Mouse (Mus musculus): ENCODE data around the gene Rgs7. TPM values are rescaled to one million over a fixed set of nuclear protein-coding genes. Genes with fewer than 3 reads are reported as not detected.

The Rgs7 gene
- polyA plus RNA-seq, 1 experiment from 2014 or later = 0.33 TPM

DNA sequence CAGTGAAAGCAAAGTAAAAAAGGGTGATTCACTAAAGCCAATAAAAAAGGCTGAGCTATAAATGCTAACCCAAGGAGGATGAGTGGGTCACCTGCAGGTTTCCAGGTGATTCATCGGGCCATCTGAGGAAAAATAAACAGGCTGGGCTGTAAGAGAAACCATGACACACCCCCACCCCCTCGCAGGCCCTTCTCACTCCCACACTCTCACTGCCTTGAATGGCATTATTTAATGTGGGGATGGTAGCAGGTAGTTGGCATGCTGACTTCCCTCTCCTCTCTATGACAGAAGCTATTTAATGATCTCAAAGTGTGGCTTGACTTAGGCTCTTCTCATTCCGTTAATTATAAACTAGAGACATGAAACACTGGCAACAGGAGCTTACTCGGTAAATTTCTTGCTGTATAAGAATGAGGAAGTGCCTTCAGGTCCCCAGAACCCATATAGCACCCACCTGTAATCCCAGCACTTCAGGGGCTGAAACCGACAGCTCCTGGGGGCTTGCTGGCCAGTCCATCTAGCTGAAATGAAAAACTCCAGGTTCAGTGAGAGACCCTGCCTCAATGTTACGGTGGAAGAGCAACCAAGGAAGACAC, 38.2 kb downstream of the Rgs7 start:
- Histone ChIP-seq H3K36me3 (ENCODE audit: control insufficient read depth, insufficient read depth, low read length) (no peaks in the 10 kb centered on the region), H3K27me3 (ENCODE audit: control insufficient read depth, insufficient read depth, low read length) (no peaks in the 10 kb centered on the region), H3K4me3 (ENCODE audit: low read depth, low read length) (no peak overlapping the region), H3K4me1 (ENCODE audit: control insufficient read depth, insufficient read depth, low read length) (no peaks in the 10 kb centered on the region), H3K4me2 (ENCODE audit: low read depth, severe bottlenecking) (no peak overlapping the region), H3K9ac (ENCODE audit: low read length) (no peak overlapping the region), H3K9me3 (ENCODE audit: control insufficient read depth, low read length) (no peaks in the 10 kb centered on the region), H3K27ac (replicated peaks; ENCODE audit: low read depth, low read length) (no peak overlapping the region)
- ATAC-seq (ENCODE audit: insufficient number of reproducible peaks, low FRiP score, low TSS enrichment, low read depth) = no peak
- 85% methylated on average over 6 of the region's 6 CpGs for WGBS
- DNase-seq (ENCODE audit: low spot score) = no peak

DNA sequence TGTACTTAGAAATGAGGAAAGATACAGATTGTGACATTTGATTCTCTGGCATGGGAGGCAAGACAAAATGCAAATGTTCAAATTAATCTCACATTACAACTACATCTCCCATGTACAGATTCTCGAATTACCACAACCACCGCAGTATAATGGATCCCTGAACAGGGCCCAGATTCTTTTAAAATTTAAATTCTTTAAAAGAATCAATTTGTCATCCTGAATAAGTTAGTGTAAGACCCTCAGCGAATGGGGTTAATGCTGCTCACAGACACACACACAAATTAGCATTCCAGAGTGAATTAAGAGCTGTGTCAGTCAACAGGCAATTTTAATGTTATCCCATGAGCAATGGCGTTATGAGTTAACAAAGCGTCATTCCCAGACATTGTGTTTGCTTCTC, 44.3 kb downstream of the Rgs7 start:
- no peaks in the 10 kb centered on the region for H3K36me3 ChIP-seq (ENCODE audit: control insufficient read depth, insufficient read depth, low read length)
- H3K27ac ChIP-seq (replicated peaks; ENCODE audit: low read depth, low read length) = no peak overlapping the region
- WGBS = 74% methylated on average over 5 of the region's 5 CpGs
- H3K4me1 ChIP-seq (ENCODE audit: control insufficient read depth, insufficient read depth, low read length) = no peaks in the 10 kb centered on the region
- H3K9me3 ChIP-seq (ENCODE audit: control insufficient read depth, low read length) = no peaks in the 10 kb centered on the region
- H3K9ac ChIP-seq (ENCODE audit: low read length) = no peak overlapping the region
- DNase-seq (ENCODE audit: low spot score) (no peak), ATAC-seq (ENCODE audit: insufficient number of reproducible peaks, low FRiP score, low TSS enrichment, low read depth) (no peak)
- no peaks in the 10 kb centered on the region for H3K27me3 ChIP-seq (ENCODE audit: control insufficient read depth, insufficient read depth, low read length)
- no peak overlapping the region for H3K4me3 ChIP-seq (ENCODE audit: low read depth, low read length)
- no peak overlapping the region for H3K4me2 ChIP-seq (ENCODE audit: low read depth, severe bottlenecking)

DNA sequence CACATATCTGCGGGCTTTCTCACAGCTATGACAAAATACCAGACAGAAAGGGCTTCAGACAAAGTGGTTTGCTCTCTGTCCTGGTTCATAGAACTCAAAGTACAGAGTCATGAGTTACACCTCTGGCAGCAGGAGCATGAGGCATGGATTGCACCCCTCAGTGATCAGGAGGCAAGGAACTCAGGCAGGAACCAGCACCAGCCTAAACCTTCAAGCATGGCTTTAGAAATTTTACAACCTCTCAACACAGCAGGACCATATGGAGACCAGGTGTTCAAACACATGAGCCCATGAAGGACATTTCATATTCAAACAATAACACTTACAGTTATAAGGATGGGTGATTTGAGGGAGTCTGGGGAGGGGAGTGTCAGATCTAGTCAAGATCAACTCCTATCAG, 49.4 kb downstream of the Rgs7 start:
- DNase-seq (ENCODE audit: low spot score) = no peak
- 88% methylated on average over 1 of the region's 1 CpGs for WGBS

DNA sequence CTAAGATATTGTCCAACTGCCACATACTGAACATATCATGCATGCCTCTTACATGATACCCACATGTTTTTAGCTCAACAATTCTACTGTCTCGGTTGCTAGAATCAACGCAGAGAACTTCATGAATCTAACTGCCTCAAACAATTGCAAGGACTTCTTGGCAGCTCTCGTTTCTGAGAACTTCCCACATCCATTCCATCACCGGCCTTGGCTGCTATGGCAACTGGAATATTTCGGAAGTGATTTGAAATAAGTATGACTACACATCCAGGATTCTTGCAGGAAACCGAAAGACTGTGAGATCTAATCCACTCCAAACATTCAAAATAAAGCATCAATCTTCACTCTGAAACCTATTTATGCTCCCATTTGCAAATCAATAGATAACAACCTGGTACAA, 50.3 kb downstream of the Rgs7 start:
- H3K9ac ChIP-seq (ENCODE audit: low read length) = no peak overlapping the region
- no peaks in the 10 kb centered on the region for H3K36me3 ChIP-seq (ENCODE audit: control insufficient read depth, insufficient read depth, low read length)
- H3K4me2 ChIP-seq (ENCODE audit: low read depth, severe bottlenecking) = no peak overlapping the region
- H3K27ac ChIP-seq (replicated peaks; ENCODE audit: low read depth, low read length) = no peak overlapping the region
- ATAC-seq (ENCODE audit: insufficient number of reproducible peaks, low FRiP score, low TSS enrichment, low read depth) (no peak), DNase-seq (ENCODE audit: low spot score) (no peak)
- H3K27me3 ChIP-seq (ENCODE audit: control insufficient read depth, insufficient read depth, low read length) = no peaks in the 10 kb centered on the region
- WGBS = 88% methylated on average over 6 of the region's 6 CpGs
- H3K9me3 ChIP-seq (ENCODE audit: control insufficient read depth, low read length) = no peaks in the 10 kb centered on the region
- H3K4me1 ChIP-seq (ENCODE audit: control insufficient read depth, insufficient read depth, low read length) = no peaks in the 10 kb centered on the region
- H3K4me3 ChIP-seq (ENCODE audit: low read depth, low read length) = no peak overlapping the region

More for the DNA sequence above, 49.4 kb downstream of the Rgs7 start:
- Histone ChIP-seq H3K9me3 (ENCODE audit: control insufficient read depth, low read length) (no peaks in the 10 kb centered on the region), H3K36me3 (ENCODE audit: control insufficient read depth, insufficient read depth, low read length) (no peaks in the 10 kb centered on the region), H3K4me1 (ENCODE audit: control insufficient read depth, insufficient read depth, low read length) (no peaks in the 10 kb centered on the region), H3K4me2 (ENCODE audit: low read depth, severe bottlenecking) (no peak overlapping the region), H3K27me3 (ENCODE audit: control insufficient read depth, insufficient read depth, low read length) (no peaks in the 10 kb centered on the region), H3K9ac (ENCODE audit: low read length) (no peak overlapping the region), H3K4me3 (ENCODE audit: low read depth, low read length) (no peak overlapping the region), H3K27ac (replicated peaks; ENCODE audit: low read depth, low read length) (no peak overlapping the region)
- no peak for ATAC-seq (ENCODE audit: insufficient number of reproducible peaks, low FRiP score, low TSS enrichment, low read depth)

DNA sequence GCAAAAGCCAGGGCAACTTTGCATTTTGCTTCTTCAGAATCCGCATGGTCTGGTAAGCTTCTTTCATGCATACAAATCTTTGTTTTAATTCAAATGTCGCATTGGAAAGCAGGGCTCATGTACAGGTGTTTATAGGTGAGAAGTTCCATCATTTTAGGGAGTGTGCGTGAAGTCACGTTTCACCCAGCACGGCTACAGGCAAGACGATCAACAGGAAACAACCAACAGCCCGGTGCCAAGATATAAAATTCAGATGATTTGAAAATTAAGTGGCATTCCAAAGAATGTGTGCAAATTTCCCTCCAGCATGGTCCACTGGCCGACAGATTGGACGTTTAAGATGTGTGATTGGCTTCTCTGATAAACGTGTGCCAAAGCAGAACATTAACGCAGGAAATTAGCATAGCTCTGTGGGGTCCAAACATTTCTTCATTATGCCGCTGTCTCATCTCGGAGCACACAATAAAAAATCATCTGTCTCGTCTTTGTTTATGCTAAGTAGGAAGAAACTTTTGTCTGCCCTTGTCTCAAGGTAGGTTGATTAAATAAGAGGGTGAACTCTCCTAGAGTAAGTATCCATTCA, 58.6 kb downstream of the Rgs7 start:
- Histone ChIP-seq H3K27ac (replicated peaks; ENCODE audit: low read depth, low read length) (no peak overlapping the region), H3K9me3 (ENCODE audit: control insufficient read depth, low read length) (no peaks in the 10 kb centered on the region), H3K4me1 (ENCODE audit: control insufficient read depth, insufficient read depth, low read length) (no peaks in the 10 kb centered on the region), H3K36me3 (ENCODE audit: control insufficient read depth, insufficient read depth, low read length) (no peaks in the 10 kb centered on the region), H3K27me3 (ENCODE audit: control insufficient read depth, insufficient read depth, low read length) (no peaks in the 10 kb centered on the region), H3K9ac (ENCODE audit: low read length) (no peak overlapping the region), H3K4me3 (ENCODE audit: low read depth, low read length) (no peak overlapping the region), H3K4me2 (ENCODE audit: low read depth, severe bottlenecking) (no peak overlapping the region)
- no peak for ATAC-seq (ENCODE audit: insufficient number of reproducible peaks, low FRiP score, low TSS enrichment, low read depth)
- 90% methylated on average over 14 of the region's 14 CpGs for WGBS
- no peak for DNase-seq (ENCODE audit: low spot score)

DNA sequence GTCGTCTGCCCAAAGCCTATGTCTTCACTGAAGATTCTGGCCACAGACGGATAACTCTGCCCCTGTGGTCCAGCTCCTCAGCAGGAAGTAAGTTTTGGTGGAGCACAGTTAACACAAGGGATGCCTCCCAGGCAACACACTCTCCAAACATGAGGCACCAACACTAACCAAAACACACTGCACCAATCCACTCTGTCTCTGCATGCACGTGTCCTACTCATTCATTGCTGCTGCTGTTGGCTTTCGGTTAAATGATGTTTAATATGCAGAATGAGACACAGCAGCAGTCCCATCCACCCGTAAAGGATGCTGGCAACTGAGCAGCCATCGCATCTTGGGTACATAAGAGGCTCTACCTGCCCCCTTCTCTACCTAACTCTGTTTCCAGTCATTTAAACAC, 59.2 kb downstream of the Rgs7 start:
- no peak for ATAC-seq (ENCODE audit: insufficient number of reproducible peaks, low FRiP score, low TSS enrichment, low read depth)
- no peak for DNase-seq (ENCODE audit: low spot score)
- H3K36me3 ChIP-seq (ENCODE audit: control insufficient read depth, insufficient read depth, low read length) = no peaks in the 10 kb centered on the region
- H3K9me3 ChIP-seq (ENCODE audit: control insufficient read depth, low read length) = no peaks in the 10 kb centered on the region
- H3K9ac ChIP-seq (ENCODE audit: low read length) = no peak overlapping the region
- no peaks in the 10 kb centered on the region for H3K4me1 ChIP-seq (ENCODE audit: control insufficient read depth, insufficient read depth, low read length)
- no peaks in the 10 kb centered on the region for H3K27me3 ChIP-seq (ENCODE audit: control insufficient read depth, insufficient read depth, low read length)
- WGBS = 88% methylated on average over 6 of the region's 6 CpGs
- no peak overlapping the region for H3K27ac ChIP-seq (replicated peaks; ENCODE audit: low read depth, low read length)
- H3K4me2 ChIP-seq (ENCODE audit: low read depth, severe bottlenecking) = no peak overlapping the region
- no peak overlapping the region for H3K4me3 ChIP-seq (ENCODE audit: low read depth, low read length)

DNA sequence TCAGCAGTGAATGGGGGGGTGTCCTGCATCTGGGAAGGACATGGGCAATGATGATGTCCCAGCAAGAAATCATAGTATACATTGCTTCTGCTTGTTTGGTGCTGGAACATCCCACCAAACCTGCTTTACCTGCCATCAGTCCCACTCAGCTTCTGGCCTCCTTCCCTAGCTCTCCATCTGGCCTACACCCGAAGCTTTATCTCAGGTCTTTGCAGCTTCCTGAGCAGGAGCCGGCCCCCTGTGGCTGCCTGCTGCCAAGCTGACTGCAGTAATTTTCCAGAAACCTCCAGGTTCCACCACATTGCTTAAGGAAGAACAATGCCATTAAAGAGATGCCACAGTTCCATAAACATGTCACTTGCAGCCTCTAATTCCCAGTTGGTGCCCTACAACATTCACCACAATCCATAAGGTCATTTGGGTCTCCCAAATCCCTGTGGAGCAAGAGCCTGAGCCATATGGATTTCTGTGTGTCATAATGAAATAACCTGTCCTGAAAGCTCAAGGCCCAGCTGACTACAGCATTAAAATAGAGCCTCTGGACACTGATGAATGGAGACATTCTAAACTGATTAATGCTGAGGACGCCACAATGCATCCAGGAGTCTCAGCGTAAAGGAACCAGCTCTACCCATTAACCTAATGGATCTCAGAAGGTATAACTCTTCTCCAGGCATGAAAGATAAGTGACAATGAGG, 60.8 kb downstream of the Rgs7 start:
- no peaks in the 10 kb centered on the region for H3K9me3 ChIP-seq (ENCODE audit: control insufficient read depth, low read length)
- H3K27ac ChIP-seq (replicated peaks; ENCODE audit: low read depth, low read length) = no peak overlapping the region
- no peaks in the 10 kb centered on the region for H3K4me1 ChIP-seq (ENCODE audit: control insufficient read depth, insufficient read depth, low read length)
- H3K36me3 ChIP-seq (ENCODE audit: control insufficient read depth, insufficient read depth, low read length) = no peaks in the 10 kb centered on the region
- WGBS = 45% methylated on average over 4 of the region's 4 CpGs
- no peaks in the 10 kb centered on the region for H3K27me3 ChIP-seq (ENCODE audit: control insufficient read depth, insufficient read depth, low read length)
- no peak for ATAC-seq (ENCODE audit: insufficient number of reproducible peaks, low FRiP score, low TSS enrichment, low read depth)
- H3K9ac ChIP-seq (ENCODE audit: low read length) = no peak overlapping the region
- no peak overlapping the region for H3K4me2 ChIP-seq (ENCODE audit: low read depth, severe bottlenecking)
- DNase-seq (ENCODE audit: low spot score) = no peak
- H3K4me3 ChIP-seq (ENCODE audit: low read depth, low read length) = no peak overlapping the region

DNA sequence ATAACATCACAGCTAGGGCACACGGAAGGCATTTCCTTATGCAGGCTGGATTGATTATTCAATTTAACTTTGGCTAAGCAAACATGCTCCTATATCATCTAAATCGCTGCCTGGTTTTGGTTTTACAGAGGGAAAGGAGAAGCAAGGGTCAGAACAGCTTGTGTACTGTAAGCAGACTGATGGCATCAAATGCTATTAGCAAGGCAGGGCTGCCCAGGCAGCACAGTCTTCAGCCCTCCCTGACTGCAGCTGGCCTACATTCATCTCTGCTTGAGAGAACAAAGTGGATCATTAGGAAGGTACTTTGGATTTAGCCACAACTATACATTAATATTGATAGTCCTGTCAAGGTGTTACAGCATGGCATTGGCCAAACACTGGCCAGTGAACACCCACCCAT, 65.2 kb downstream of the Rgs7 start:
- 83% methylated on average over 2 of the region's 2 CpGs for WGBS
- no peak for ATAC-seq (ENCODE audit: insufficient number of reproducible peaks, low FRiP score, low TSS enrichment, low read depth)
- no peak overlapping the region for H3K27ac ChIP-seq (replicated peaks; ENCODE audit: low read depth, low read length)

More for the DNA sequence above, 65.2 kb downstream of the Rgs7 start:
- Histone ChIP-seq H3K9ac (ENCODE audit: low read length) (no peak overlapping the region), H3K4me3 (ENCODE audit: low read depth, low read length) (no peak overlapping the region), H3K36me3 (ENCODE audit: control insufficient read depth, insufficient read depth, low read length) (no peaks in the 10 kb centered on the region), H3K4me2 (ENCODE audit: low read depth, severe bottlenecking) (no peak overlapping the region), H3K4me1 (ENCODE audit: control insufficient read depth, insufficient read depth, low read length) (no peaks in the 10 kb centered on the region), H3K27me3 (ENCODE audit: control insufficient read depth, insufficient read depth, low read length) (no peaks in the 10 kb centered on the region), H3K9me3 (ENCODE audit: control insufficient read depth, low read length) (no peaks in the 10 kb centered on the region)
- peak; percentile 11 for DNase-seq (ENCODE audit: low spot score)
